Mouse (Mus musculus) hindbrain, embryonic 10.5 days (tissue): ENCODE data around the gene Psmc3ip. TPM values are rescaled to one million over a fixed set of nuclear protein-coding genes. Genes with fewer than 3 reads are reported as not detected.
"Not testable (repeated sequence)": the region's sequence is repeated elsewhere in the genome, so short reads cannot be mapped to it uniquely, and the experiment has no call there.

Source experiments
- DNase-seq: peaks from one replicate; pipeline ENCODE4 v3.0.0-alpha.2; 2017; ENCODE audit warnings: low spot score
- H3K27ac ChIP-seq: fragments of 300-500 bp; sonication (generic); 2 replicates; pipeline ENCODE4 v1.5.1; 2016; ENCODE audit warnings: mild to moderate bottlenecking, moderate library complexity
- H3K27me3 ChIP-seq: fragments of 300-500 bp; sonication (generic); 2 replicates; pipeline ENCODE4 v1.6.1; 2016; ENCODE audit warnings: mild to moderate bottlenecking; ENCODE audit not compliant: poor library complexity, insufficient read depth, severe bottlenecking
- H3K36me3 ChIP-seq: fragments of 300-500 bp; sonication (generic); 2 replicates; pipeline ENCODE4 v1.6.1; 2016; ENCODE audit warnings: mild to moderate bottlenecking, moderate library complexity
- H3K4me1 ChIP-seq: fragments of 300-500 bp; sonication (generic); replicated peaks from 2 replicates; pipeline ENCODE4 v1.6.1; 2016; ENCODE audit warnings: mild to moderate bottlenecking
- H3K4me3 ChIP-seq: fragments of 300-500 bp; sonication (generic); 2 replicates; pipeline ENCODE4 v1.5.1; 2016; ENCODE audit warnings: mild to moderate bottlenecking, moderate library complexity
- H3K9me3 ChIP-seq: fragments of 300-500 bp; sonication (generic); 2 replicates; pipeline ENCODE4 v1.6.1; 2016; ENCODE audit warnings: mild to moderate bottlenecking, moderate library complexity
- WGBS: fragments of 180-500 bp; shearing (Covaris S2); methylation state at CpG from one replicate; pipeline ENCODE4 v1.1.7; 2016; 5-methylcytosine and 5-hydroxymethylcytosine counted together
- polyA plus RNA-seq: library from polyadenylated mRNA; unstranded; fragments of >200 nt; fragmentation: Nextera tagmentation; extraction: Ambion mirVana; gene quantifications from 2 replicates; pipeline ENCODE4 v1.2.1, GENCODE M21; 2016

Psmc3ip gene
- polyA plus RNA-seq, 1 experiment from 2014 or later = 59.7 TPM

DNA sequence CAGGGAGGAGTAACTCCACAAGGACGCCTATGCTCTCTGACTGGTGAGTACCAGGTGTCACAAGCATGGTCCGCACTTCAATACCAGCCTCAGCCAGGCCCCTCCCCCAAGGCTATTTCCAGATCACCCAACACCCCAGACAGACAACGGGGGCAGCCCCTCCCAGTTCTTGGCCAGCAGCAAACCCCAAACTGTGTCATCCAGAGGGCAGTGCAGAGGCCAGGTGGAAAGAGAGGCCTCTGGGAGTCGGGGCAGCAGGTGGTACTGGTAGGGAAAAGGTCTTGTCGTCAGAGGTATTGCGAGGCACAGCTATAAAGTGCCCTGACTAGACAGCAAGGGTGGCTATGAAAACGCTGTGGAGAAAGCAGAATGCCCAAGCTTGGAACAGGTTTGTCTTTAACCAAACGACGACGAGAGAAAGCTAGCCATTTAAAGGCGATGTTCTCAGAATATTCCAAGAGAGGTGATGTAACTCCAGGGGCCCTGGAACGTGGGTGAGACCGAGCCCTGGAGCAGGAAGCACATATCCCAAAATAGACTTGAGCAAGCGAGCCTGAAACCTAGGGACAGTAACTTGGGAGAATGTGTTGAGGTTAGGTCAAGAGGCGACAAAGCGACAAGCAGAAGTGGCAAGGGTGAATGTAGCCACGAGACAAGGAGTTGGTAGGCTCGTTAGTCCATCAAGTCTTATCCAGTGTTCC lies 35.0 kb upstream of the Psmc3ip start:
- peaks cover 18% of the 10 kb centered on the region for H3K9me3 ChIP-seq
- H3K4me3 ChIP-seq = no peak overlapping the region
- peaks cover 3% of the 10 kb centered on the region; the same call in 1 of the 2 replicates for H3K4me1 ChIP-seq
- H3K27me3 ChIP-seq = no peaks in the 10 kb centered on the region
- H3K36me3 ChIP-seq = peaks cover 23% of the 10 kb centered on the region
- WGBS = 55% methylated on average over 18 of the region's 18 CpGs
- DNase-seq = no peak
- no peak overlapping the region for H3K27ac ChIP-seq

GRCm38 (mm10) chr11:101128996-101129577 lies 33.9 kb upstream of the Psmc3ip start:
- H3K36me3 ChIP-seq = peaks cover 33% of the 10 kb centered on the region
- H3K9me3 ChIP-seq = peaks cover 18% of the 10 kb centered on the region
- H3K27me3 ChIP-seq = no peaks in the 10 kb centered on the region
- H3K4me1 ChIP-seq = peaks cover 3% of the 10 kb centered on the region; the same call in 1 of the 2 replicates
- H3K4me3 ChIP-seq = no peak overlapping the region
- no peak overlapping the region for H3K27ac ChIP-seq
- no peak for DNase-seq
- WGBS = 87% methylated on average over 11 of the region's 11 CpGs

DNA sequence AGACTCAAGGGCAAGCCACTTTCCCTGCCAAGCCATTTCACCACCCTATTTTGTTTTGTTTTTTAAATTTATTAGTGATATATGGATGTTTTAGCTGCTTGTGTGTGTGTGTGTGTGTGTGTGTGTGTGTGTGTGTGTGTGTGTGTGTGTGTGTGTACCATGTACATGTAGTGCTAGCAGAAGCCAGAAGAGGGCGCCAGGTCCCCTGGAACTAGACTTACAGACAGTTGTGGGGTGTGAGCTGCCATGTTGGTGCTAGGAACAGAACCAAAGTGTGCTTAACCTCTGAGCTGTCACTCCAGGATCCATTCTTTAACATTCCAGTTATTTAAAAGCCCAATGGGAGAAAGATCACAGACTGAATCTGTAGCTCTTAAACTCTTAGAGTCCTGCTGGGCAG lies 31.8 kb upstream of the Psmc3ip start:
- 100% methylated on average over 1 of the region's 1 CpGs for WGBS
- Histone ChIP-seq H3K4me1 (peaks cover 3% of the 10 kb centered on the region; the same call in 1 of the 2 replicates), H3K27ac (no peak overlapping the region), H3K27me3 (no peaks in the 10 kb centered on the region), H3K4me3 (no peak overlapping the region), H3K9me3 (peaks cover 18% of the 10 kb centered on the region), H3K36me3 (peaks cover 53% of the 10 kb centered on the region)
- DNase-seq = no peak

GRCm38 (mm10) chr11:101125008-101125407 lies 29.8 kb upstream of the Psmc3ip start:
- H3K27ac ChIP-seq, DNase-seq, H3K4me3 ChIP-seq, H3K27me3 ChIP-seq: not testable (repeated sequence)
- Histone ChIP-seq H3K36me3 (peaks cover 62% of the 10 kb centered on the region), H3K9me3 (peaks cover 15% of the 10 kb centered on the region), H3K4me1 (peaks cover 17% of the 10 kb centered on the region)
- 97% methylated on average over 9 of the region's 9 CpGs for WGBS

- H3K27me3 ChIP-seq, DNase-seq, H3K4me3 ChIP-seq, H3K27ac ChIP-seq: not testable (repeated sequence)
- WGBS = 98% methylated on average over 8 of the region's 8 CpGs
- H3K4me1 ChIP-seq = peaks cover 16% of the 10 kb centered on the region
- H3K9me3 ChIP-seq = peaks cover 15% of the 10 kb centered on the region
- peaks cover 62% of the 10 kb centered on the region for H3K36me3 ChIP-seq
These were observed 29.3 kb upstream of the Psmc3ip start for GRCm38 (mm10) chr11:101124494-101124893.

DNA sequence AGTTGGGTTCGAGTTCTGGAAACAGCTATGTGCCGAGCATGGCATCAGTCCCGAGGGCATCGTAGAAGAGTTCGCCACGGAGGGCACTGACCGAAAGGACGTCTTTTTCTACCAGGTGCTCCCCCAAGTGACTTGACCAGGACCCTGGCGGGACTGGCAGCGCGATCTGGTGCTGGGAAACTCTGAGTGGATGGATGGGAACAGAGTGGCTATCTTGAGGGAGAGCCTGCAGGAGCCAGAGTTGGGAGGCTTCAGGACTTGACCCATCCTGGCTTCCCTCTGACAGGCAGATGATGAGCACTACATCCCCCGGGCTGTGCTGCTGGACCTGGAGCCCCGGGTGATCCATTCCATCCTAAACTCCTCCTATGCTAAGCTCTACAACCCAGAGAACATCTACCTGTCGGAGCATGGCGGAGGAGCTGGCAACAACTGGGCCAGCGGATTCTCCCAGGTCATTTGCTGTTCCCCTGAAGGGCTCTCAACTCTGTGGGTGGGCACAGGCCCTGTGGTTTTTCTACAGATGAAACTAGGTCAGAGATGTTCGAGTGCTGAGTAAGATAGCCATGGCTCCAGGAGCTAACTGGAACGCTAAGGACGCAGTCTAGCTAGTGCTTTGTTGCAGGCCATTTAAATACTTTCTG lies 25.4 kb upstream of the Psmc3ip start:
- DNase-seq = no peak
- 29% methylated on average over 19 of the region's 19 CpGs for WGBS
- Histone ChIP-seq H3K9me3 (no peaks in the 10 kb centered on the region), H3K4me1 (peaks cover 38% of the 10 kb centered on the region), H3K4me3 (peak overlapping the region; percentile 95), H3K36me3 (peaks cover 58% of the 10 kb centered on the region), H3K27ac (peak overlapping the region; percentile 95), H3K27me3 (no peaks in the 10 kb centered on the region)

- H3K4me3 ChIP-seq = peak within 1 kb of the TSS; percentile 95
- H3K36me3 ChIP-seq = peaks cover 52% of the 10 kb centered on the region
- H3K27me3 ChIP-seq = no peaks in the 10 kb centered on the region
- WGBS = under 1% methylated on average over 61 of the region's 61 CpGs
- H3K4me1 ChIP-seq = peaks cover 41% of the 10 kb centered on the region
- H3K9me3 ChIP-seq = no peaks in the 10 kb centered on the region
- peak; percentile 100 for DNase-seq
- H3K27ac ChIP-seq = peak within 1 kb of the TSS; percentile 95
These were observed 24.7 kb upstream of the Psmc3ip start, which contains the start of the genes Retreg3 and Tubg1 for GRCm38 (mm10) chr11:101119761-101120544. TSS of gene Retreg3 (minus strand) at chr11:101119893. TSS of gene Tubg1 (plus strand) at chr11:101119938.

DNA sequence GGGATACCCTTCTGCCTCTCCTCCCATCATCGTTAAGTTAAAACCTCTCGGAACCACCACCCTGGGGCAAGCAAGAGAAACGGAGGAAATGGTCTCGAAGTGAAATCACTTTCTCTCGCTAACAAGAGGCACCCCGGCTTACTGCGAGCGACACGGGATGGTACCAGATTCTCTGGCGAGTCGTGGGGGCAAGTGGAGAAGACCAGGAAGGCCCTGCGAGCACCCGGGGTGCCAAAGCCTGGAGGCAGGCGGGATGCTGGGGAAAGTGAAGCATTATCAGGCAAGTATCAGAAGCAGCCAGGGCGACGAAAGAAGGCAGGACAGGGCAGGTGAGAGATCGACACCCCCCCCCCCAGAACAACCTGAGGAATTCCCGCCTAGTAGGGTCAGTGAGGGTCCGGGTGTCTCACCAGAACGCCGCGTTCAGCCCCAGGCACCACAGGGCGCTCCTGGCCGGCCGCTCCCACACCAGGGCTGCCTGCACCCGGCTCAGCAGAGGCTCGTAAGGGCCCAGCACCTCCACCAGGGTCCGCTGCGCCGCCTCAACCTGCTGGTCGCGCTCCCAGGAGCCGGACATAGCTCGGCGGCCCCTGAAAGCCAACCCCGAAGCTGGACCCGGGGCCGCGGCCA lies 24.0 kb upstream of the Psmc3ip start:
- H3K4me1 ChIP-seq = peaks cover 44% of the 10 kb centered on the region
- peak overlapping the region; percentile 95 for H3K27ac ChIP-seq
- H3K9me3 ChIP-seq = no peaks in the 10 kb centered on the region
- no peaks in the 10 kb centered on the region for H3K27me3 ChIP-seq
- H3K4me3 ChIP-seq = peak overlapping the region; percentile 95
- H3K36me3 ChIP-seq = peaks cover 47% of the 10 kb centered on the region
- WGBS = under 1% methylated on average over 39 of the region's 39 CpGs
- DNase-seq = no peak

- H3K4me1 ChIP-seq = peaks cover 44% of the 10 kb centered on the region
- no peaks in the 10 kb centered on the region for H3K27me3 ChIP-seq
- DNase-seq = no peak
- H3K4me3 ChIP-seq = peak overlapping the region; percentile 95
- 48% methylated on average over 4 of the region's 4 CpGs for WGBS
- 0 out of 2 replicates have a peak overlapping the region, but pooled peaks have one; percentile 95 for H3K27ac ChIP-seq
- peaks cover 47% of the 10 kb centered on the region for H3K36me3 ChIP-seq
- 0 out of 2 replicates have a peak, but pooled peaks cover 3% of the 10 kb centered on the region for H3K9me3 ChIP-seq
These were observed 22.9 kb upstream of the Psmc3ip start for GRCm38 (mm10) chr11:101118105-101118504.

GRCm38 (mm10) chr11:101115564-101115963 lies 20.3 kb upstream of the Psmc3ip start:
- 72% methylated on average over 2 of the region's 2 CpGs for WGBS
- Histone ChIP-seq H3K4me3 (no peak overlapping the region), H3K4me1 (peaks cover 34% of the 10 kb centered on the region), H3K9me3 (0 out of 2 replicates have a peak, but pooled peaks cover 3% of the 10 kb centered on the region), H3K36me3 (peaks cover 35% of the 10 kb centered on the region), H3K27ac (peak overlapping the region; percentile 53; the same call in 1 of the 2 replicates), H3K27me3 (no peaks in the 10 kb centered on the region)
- DNase-seq = no peak

DNA sequence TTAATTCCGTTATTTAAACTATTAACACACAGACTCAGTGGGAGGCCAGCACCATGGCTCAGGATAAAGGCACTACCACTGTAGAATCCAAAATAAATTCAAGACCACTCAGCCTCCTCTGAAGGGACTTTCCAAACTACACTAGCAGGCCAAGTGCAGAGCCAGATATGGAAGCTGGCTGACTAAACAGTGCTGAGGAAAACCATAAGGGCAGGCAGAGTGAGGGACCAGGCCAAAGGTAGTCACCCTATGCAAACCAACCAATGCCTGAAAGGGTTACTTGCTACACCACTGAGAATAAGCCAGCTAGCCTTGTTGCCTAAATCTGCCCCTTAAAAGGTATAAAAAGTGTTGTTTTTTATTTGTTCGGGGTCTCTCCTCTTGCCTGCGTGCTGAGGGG lies 16.9 kb upstream of the Psmc3ip start:
- Histone ChIP-seq H3K36me3 (peaks cover 40% of the 10 kb centered on the region), H3K4me3 (no peak overlapping the region)
- 89% methylated on average over 3 of the region's 3 CpGs for WGBS

DNA sequence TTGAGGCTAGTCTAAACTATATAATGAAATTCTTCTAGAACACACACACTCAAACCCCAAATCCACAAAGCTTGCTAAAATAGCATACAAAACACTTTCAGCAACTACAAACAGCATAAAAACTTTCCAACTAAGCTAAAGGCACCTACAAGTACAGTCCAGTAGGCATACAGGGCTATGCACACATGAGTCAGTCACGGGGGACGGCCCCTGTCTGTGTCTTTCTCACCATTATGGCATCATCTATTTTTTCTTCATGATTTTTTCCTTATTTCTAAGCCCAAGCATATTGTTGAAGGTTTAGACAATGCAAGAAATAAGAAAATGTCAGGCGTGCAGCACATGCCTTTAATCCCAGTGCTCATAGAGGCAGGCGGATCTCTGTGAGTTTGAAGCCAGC lies 15.9 kb upstream of the Psmc3ip start:
- peaks cover 33% of the 10 kb centered on the region for H3K36me3 ChIP-seq
- no peak overlapping the region for H3K4me3 ChIP-seq
- 0 out of 2 replicates have a peak, but pooled peaks cover 3% of the 10 kb centered on the region for H3K9me3 ChIP-seq
- H3K27me3 ChIP-seq = no peaks in the 10 kb centered on the region
- WGBS = 88% methylated on average over 4 of the region's 4 CpGs
- peaks cover 11% of the 10 kb centered on the region for H3K4me1 ChIP-seq
- no peak for DNase-seq
- no peak overlapping the region for H3K27ac ChIP-seq

More for the DNA sequence above, 16.9 kb upstream of the Psmc3ip start:
- Histone ChIP-seq H3K27ac (no peak overlapping the region), H3K27me3 (no peaks in the 10 kb centered on the region), H3K4me1 (peaks cover 11% of the 10 kb centered on the region), H3K9me3 (0 out of 2 replicates have a peak, but pooled peaks cover 3% of the 10 kb centered on the region)
- no peak for DNase-seq
